Mouse (Mus musculus): Measurements from ENCODE around the gene Nhej1. TPM values are rescaled to one million over a fixed set of nuclear protein-coding genes. Genes with fewer than 3 reads are reported as not detected.
A peak's percentile ranks its signal among the peaks of the same experiment; 100 is the strongest.

The Nhej1 gene
- total and polyA plus RNA-seq, 3 experiments: 0.47 to 12.3 (median 2.5) TPM

DNA sequence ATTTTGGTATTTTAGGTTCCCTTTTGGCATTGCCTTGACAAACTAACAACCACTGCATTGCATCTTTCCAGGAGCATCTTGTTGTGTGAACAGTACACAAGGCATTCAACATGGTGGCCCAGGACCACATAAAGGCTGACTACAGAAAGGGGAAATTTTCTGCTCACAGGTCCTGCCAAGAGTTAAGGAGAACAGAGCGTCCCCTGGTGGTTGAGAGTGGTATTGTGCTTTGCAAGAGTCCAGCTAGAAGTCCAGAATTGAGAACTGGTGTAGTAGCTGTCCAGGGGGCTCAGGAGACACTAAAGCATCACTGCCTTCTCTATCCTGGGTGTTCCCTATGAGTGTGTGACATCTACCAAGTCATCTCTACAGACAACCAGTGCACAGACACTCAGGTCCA is 124.5 kb downstream of the Nhej1 start:
- H3K9me3 ChIP-seq (replicated peaks): no peaks in the 10 kb centered on the region
- H3K4me3 ChIP-seq (ENCODE audit: low read depth, low read length): no peak overlapping the region
- DNase-seq (ENCODE audit: low spot score) (no peak), ATAC-seq (ENCODE audit: extremely low read depth, insufficient number of reproducible peaks, low FRiP score, poor library complexity, severe bottlenecking) (no peak)
- H3K4me1 ChIP-seq (ENCODE audit: insufficient read depth, low read depth, low read length): peaks cover 11% of the 10 kb centered on the region
- H3K27me3 ChIP-seq (ENCODE audit: insufficient read depth, low read length): peaks cover 9% of the 10 kb centered on the region
- TF ChIP-seq GATA1 (IDR thresholded peaks at IDR 0.05; ENCODE audit: borderline replicate concordance, low read length): no peak
- TF ChIP-seq TAL1 (conservative IDR thresholded peaks at IDR 0.05; ENCODE audit: low read depth, low read length): no peak
- TF ChIP-seq POLR2AphosphoS5 (IDR thresholded peaks at IDR 0.05; ENCODE audit: insufficient replicate concordance, low read depth, low read length): no peak
- TF ChIP-seq CTCF (IDR thresholded peaks at IDR 0.05; ENCODE audit: low read depth, low read length): peak; percentile 100
- TF ChIP-seq GATA2 (IDR thresholded peaks at IDR 0.05; ENCODE audit: borderline replicate concordance, low read depth, low read length): no peak
- H3K36me3 ChIP-seq (replicated peaks): no peaks in the 10 kb centered on the region

DNA sequence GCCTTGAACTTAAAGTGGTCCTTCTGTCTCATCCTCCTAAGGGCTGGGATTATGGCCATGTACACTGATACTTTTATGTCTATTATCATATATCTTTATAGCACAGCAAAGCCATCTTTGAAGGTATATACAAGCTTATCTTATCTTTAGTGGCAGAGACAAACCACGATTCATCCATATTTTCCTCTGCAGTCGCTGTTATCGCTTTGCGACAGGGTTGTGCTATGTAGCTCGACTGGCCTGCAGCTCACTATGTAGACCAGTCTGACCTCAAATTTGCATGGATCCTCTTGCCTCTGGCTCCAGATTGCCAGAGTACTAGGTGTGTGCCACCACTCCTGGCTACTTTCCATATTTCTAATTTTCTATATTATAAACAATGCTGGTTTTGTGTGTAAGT is 125.8 kb downstream of the Nhej1 start:
- Histone ChIP-seq H3K9me3 (replicated peaks) (no peaks in the 10 kb centered on the region), H3K4me3 (ENCODE audit: low read depth, low read length) (no peak overlapping the region), H3K4me1 (ENCODE audit: insufficient read depth, low read depth, low read length) (peaks cover 11% of the 10 kb centered on the region), H3K27me3 (ENCODE audit: insufficient read depth, low read length) (peaks cover 7% of the 10 kb centered on the region), H3K36me3 (replicated peaks) (no peaks in the 10 kb centered on the region)
- ATAC-seq (ENCODE audit: extremely low read depth, insufficient number of reproducible peaks, low FRiP score, poor library complexity, severe bottlenecking) (peak; percentile 83), DNase-seq (ENCODE audit: low spot score) (no peak)
- TF ChIP-seq TAL1 (conservative IDR thresholded peaks at IDR 0.05; ENCODE audit: low read depth, low read length) (peak; percentile 52), GATA2 (IDR thresholded peaks at IDR 0.05; ENCODE audit: borderline replicate concordance, low read depth, low read length) (no peak)

DNA sequence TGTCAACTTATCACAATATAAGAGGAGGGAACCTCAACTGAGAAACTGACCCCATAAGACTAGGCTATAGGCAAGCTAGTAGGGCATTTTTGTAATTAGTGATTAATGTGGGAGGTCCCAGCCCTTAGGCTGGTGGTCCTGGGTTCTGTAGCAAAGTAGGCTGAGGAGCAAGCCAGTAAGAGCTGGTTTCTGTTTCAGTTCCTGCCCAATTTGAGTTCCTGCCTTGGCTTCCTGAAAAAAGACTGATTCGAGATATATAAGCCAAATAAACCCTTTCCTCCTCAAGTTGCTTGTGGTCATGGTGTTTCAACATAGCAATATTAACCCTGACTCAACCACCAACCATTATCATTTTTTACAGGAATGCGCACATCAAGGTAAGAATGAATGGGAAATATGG is 127.8 kb downstream of the Nhej1 start:
- DNase-seq (ENCODE audit: low spot score): no peak
- Histone ChIP-seq H3K4me3 (ENCODE audit: low read depth, low read length) (no peak overlapping the region), H3K9me3 (replicated peaks) (no peaks in the 10 kb centered on the region), H3K36me3 (replicated peaks) (no peaks in the 10 kb centered on the region), H3K4me1 (ENCODE audit: insufficient read depth, low read depth, low read length) (peaks cover 11% of the 10 kb centered on the region), H3K27me3 (ENCODE audit: insufficient read depth, low read length) (peaks cover 7% of the 10 kb centered on the region)
- ATAC-seq (ENCODE audit: extremely low read depth, insufficient number of reproducible peaks, low FRiP score, poor library complexity, severe bottlenecking): no peak
- no peak for TF ChIP-seq TAL1 (conservative IDR thresholded peaks at IDR 0.05; ENCODE audit: low read depth, low read length)
- no peak for TF ChIP-seq CTCF (IDR thresholded peaks at IDR 0.05; ENCODE audit: low read depth, low read length)
- no peak for TF ChIP-seq GATA1 (IDR thresholded peaks at IDR 0.05; ENCODE audit: borderline replicate concordance, low read length)
- TF ChIP-seq GATA2 (IDR thresholded peaks at IDR 0.05; ENCODE audit: borderline replicate concordance, low read depth, low read length): no peak
- no peak for TF ChIP-seq POLR2AphosphoS5 (IDR thresholded peaks at IDR 0.05; ENCODE audit: insufficient replicate concordance, low read depth, low read length)

DNA sequence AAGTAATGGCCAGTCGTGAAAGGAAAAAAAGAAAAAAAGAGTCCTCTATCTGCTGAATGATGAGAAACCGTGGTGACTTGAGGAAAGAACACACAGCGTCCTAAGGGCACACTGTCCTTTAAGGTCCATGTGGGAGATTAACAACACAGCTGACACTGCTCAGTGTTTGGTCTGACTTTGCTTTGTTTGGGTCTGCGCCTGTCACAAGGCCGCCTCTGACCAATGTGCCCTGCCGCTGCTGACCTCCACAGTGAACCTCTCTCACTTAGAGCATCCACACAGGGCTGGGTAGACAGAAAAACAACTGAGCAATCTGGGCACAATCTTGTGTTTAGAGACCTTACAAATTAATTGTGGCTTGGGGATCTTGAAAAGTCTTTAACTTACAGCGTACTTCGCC is 148.0 kb downstream of the Nhej1 start:
- H3K4me1 ChIP-seq (ENCODE audit: insufficient read depth, low read depth, low read length): no peaks in the 10 kb centered on the region
- H3K36me3 ChIP-seq (replicated peaks): no peaks in the 10 kb centered on the region
- no peaks in the 10 kb centered on the region for H3K27me3 ChIP-seq (ENCODE audit: insufficient read depth, low read length)
- H3K4me3 ChIP-seq (ENCODE audit: low read depth, low read length): no peak overlapping the region
- H3K9me3 ChIP-seq (replicated peaks): no peaks in the 10 kb centered on the region
- no peak for ATAC-seq (ENCODE audit: extremely low read depth, insufficient number of reproducible peaks, low FRiP score, poor library complexity, severe bottlenecking)
- TF ChIP-seq POLR2AphosphoS5 (IDR thresholded peaks at IDR 0.05; ENCODE audit: insufficient replicate concordance, low read depth, low read length) (no peak), CTCF (IDR thresholded peaks at IDR 0.05; ENCODE audit: low read depth, low read length) (no peak), TAL1 (conservative IDR thresholded peaks at IDR 0.05; ENCODE audit: low read depth, low read length) (no peak)
- no peak for DNase-seq (ENCODE audit: low spot score)

DNA sequence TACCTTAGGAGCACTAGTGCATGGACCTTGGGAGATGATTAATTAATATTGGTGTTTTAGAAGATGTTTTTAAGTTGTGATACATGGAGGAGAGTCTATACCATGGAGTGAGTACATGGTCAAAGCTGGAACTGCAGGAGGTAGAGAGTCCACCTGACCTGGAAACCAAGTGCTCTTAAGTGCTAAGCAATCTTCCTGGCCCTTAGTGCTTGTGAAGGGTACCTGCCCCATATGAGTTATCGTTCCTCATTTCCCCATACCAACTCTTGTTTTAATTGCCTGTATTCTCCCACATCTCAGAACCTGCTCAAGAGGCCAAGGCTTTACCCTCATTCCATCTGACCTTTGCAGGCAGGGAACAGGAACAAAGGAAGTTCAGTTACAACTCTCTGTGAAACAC is 149.1 kb downstream of the Nhej1 start:
- ATAC-seq (ENCODE audit: extremely low read depth, insufficient number of reproducible peaks, low FRiP score, poor library complexity, severe bottlenecking): no peak
- no peak for DNase-seq (ENCODE audit: low spot score)

DNA sequence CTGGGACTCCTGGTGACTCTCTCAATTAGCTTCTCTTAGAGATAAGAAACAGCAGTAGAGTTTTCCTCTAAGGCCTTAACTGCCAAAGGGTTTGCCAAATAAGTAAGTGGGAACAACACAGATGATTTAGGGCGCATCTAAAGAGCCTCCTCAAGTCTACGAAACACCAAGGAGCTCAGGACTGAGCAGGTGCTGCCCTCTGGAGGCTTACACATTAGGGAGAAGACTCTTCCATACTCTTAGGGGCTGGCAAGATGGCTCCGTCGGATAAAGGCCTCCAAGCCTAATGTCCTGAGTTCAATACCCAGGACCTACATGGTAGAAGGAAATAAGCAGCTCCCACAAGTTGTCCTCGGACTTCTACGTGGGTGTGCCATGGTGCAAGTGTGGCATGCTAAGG is 151.4 kb downstream of the Nhej1 start:
- H3K4me3 ChIP-seq (ENCODE audit: low read depth, low read length): no peak overlapping the region
- DNase-seq (ENCODE audit: low spot score) (no peak), ATAC-seq (ENCODE audit: extremely low read depth, insufficient number of reproducible peaks, low FRiP score, poor library complexity, severe bottlenecking) (no peak)
- H3K9me3 ChIP-seq (replicated peaks): no peaks in the 10 kb centered on the region
- TF ChIP-seq TAL1 (conservative IDR thresholded peaks at IDR 0.05; ENCODE audit: low read depth, low read length) (no peak), GATA2 (IDR thresholded peaks at IDR 0.05; ENCODE audit: borderline replicate concordance, low read depth, low read length) (no peak), POLR2AphosphoS5 (IDR thresholded peaks at IDR 0.05; ENCODE audit: insufficient replicate concordance, low read depth, low read length) (no peak), CTCF (IDR thresholded peaks at IDR 0.05; ENCODE audit: low read depth, low read length) (no peak), GATA1 (IDR thresholded peaks at IDR 0.05; ENCODE audit: borderline replicate concordance, low read length) (no peak)
- H3K27me3 ChIP-seq (ENCODE audit: insufficient read depth, low read length): peaks cover 4% of the 10 kb centered on the region; the same call in 1 of the 2 replicates
- no peaks in the 10 kb centered on the region for H3K36me3 ChIP-seq (replicated peaks)
- peaks cover 3% of the 10 kb centered on the region; the same call in 1 of the 2 replicates for H3K4me1 ChIP-seq (ENCODE audit: insufficient read depth, low read depth, low read length)

More for the DNA sequence above, 149.1 kb downstream of the Nhej1 start:
- Histone ChIP-seq H3K36me3 (replicated peaks) (no peaks in the 10 kb centered on the region), H3K4me1 (ENCODE audit: insufficient read depth, low read depth, low read length) (peaks cover 3% of the 10 kb centered on the region; the same call in 1 of the 2 replicates), H3K9me3 (replicated peaks) (no peaks in the 10 kb centered on the region), H3K4me3 (ENCODE audit: low read depth, low read length) (no peak overlapping the region), H3K27me3 (ENCODE audit: insufficient read depth, low read length) (peaks cover 4% of the 10 kb centered on the region; the same call in 1 of the 2 replicates)
- TF ChIP-seq GATA2 (IDR thresholded peaks at IDR 0.05; ENCODE audit: borderline replicate concordance, low read depth, low read length) (no peak), POLR2AphosphoS5 (IDR thresholded peaks at IDR 0.05; ENCODE audit: insufficient replicate concordance, low read depth, low read length) (no peak), GATA1 (IDR thresholded peaks at IDR 0.05; ENCODE audit: borderline replicate concordance, low read length) (no peak), CTCF (IDR thresholded peaks at IDR 0.05; ENCODE audit: low read depth, low read length) (no peak), TAL1 (conservative IDR thresholded peaks at IDR 0.05; ENCODE audit: low read depth, low read length) (no peak)

All from G1E (cell line).